In genomic region chr16:4717866-4718265, GRCm38 (mm10) we compare ENCODE assay signal across 8 mouse cellular contexts. TPM values are rescaled to one million over a fixed set of nuclear protein-coding genes. Genes with fewer than 3 reads are reported as not detected.
A peak's percentile ranks its signal among the peaks of the same experiment; 100 is the strongest.
DNase-seq lines count a peak whose midpoint lies in the region; ATAC-seq and TF ChIP-seq lines count a peak whose summit lies in the region.

No protein-coding gene starts in this region.

- WGBS in lung, embryonic 16.5 days = 46% methylated on average over 3 of the region's 3 CpGs
- 53% methylated on average over 3 of the region's 3 CpGs for WGBS in forebrain, embryonic 13.5 days
- 71% methylated on average over 3 of the region's 3 CpGs for WGBS in limb, embryonic 14.5 days
- WGBS in stomach, embryonic 14.5 days = 51% methylated on average over 3 of the region's 3 CpGs

- DNase-seq in lung, postnatal 36 days = no peak
- no peak for DNase-seq in limb, embryonic 14.5 days (ENCODE audit: low spot score)
- no peak for DNase-seq in adrenal gland, postnatal 4 days (ENCODE audit: low spot score in 2 of 2)
- no peak for DNase-seq in embryo, embryonic 10 days (ENCODE audit: low spot score)
- DNase-seq in layer of hippocampus, adult 18-20 months (ENCODE audit: low spot score in 2 of 2) = no peak

- no peak overlapping the region for H3K27ac ChIP-seq in lung, embryonic 16.5 days (ENCODE audit: low read length)
- H3K27ac ChIP-seq in forebrain, embryonic 13.5 days = no peak overlapping the region
- no peak overlapping the region for H3K27ac ChIP-seq in limb, embryonic 14.5 days (replicated peaks; ENCODE audit: low read depth, low read length)
- H3K27ac ChIP-seq in stomach, embryonic 14.5 days (ENCODE audit: low read length) = no peak overlapping the region

- no peak for ATAC-seq in lung, embryonic 16.5 days (ENCODE audit: low read depth)
- ATAC-seq in forebrain, embryonic 13.5 days = no peak
- no peak for ATAC-seq in limb, embryonic 14.5 days (ENCODE audit: low FRiP score, low read depth)
- ATAC-seq in stomach, embryonic 14.5 days (ENCODE audit: insufficient number of reproducible peaks, insufficient read depth, low FRiP score, low read depth) = no peak

- no peak for TF ChIP-seq POLR2A in limb, embryonic 14.5 days (IDR thresholded peaks at IDR 0.05; ENCODE audit: borderline replicate concordance, extremely low read depth, insufficient read depth, insufficient read length)

- H3K4me2 ChIP-seq in lung, embryonic 16.5 days (ENCODE audit: low read depth, low read length) = peak overlapping the region; percentile 56
- H3K4me2 ChIP-seq in forebrain, embryonic 13.5 days = peak overlapping the region; percentile 76
- H3K4me2 ChIP-seq in limb, embryonic 14.5 days (replicated peaks; ENCODE audit: low read depth, low read length, severe bottlenecking) = peak overlapping the region; percentile 73
- peak overlapping the region; percentile 56 for H3K4me2 ChIP-seq in stomach, embryonic 14.5 days (replicated peaks; ENCODE audit: low read depth, low read length)

- H3K9ac ChIP-seq in lung, embryonic 16.5 days (ENCODE audit: low read length) = peak overlapping the region; percentile 82
- H3K9ac ChIP-seq in forebrain, embryonic 13.5 days = peak overlapping the region; percentile 81
- H3K9ac ChIP-seq in limb, embryonic 14.5 days (ENCODE audit: low read depth, low read length, severe bottlenecking) = peak overlapping the region; percentile 87
- H3K9ac ChIP-seq in stomach, embryonic 14.5 days (replicated peaks; ENCODE audit: low read depth, low read length) = peak overlapping the region; percentile 65; the same call in 1 of the 2 replicates

- H3K4me3 ChIP-seq in lung, embryonic 16.5 days (ENCODE audit: low read length) = peak overlapping the region; percentile 71
- H3K4me3 ChIP-seq in forebrain, embryonic 13.5 days = peak overlapping the region; percentile 62
- peak overlapping the region; percentile 48 for H3K4me3 ChIP-seq in limb, embryonic 14.5 days (replicated peaks; ENCODE audit: low read length)
- peak overlapping the region; percentile 63; the same call in 1 of the 2 replicates for H3K4me3 ChIP-seq in stomach, embryonic 14.5 days (ENCODE audit: low read depth, low read length)

- H3K27me3 ChIP-seq in lung, embryonic 16.5 days (ENCODE audit: control insufficient read depth, insufficient read depth, low read depth, low read length) = no peaks in the 10 kb centered on the region
- H3K27me3 ChIP-seq in forebrain, embryonic 13.5 days = no peaks in the 10 kb centered on the region
- H3K27me3 ChIP-seq in limb, embryonic 14.5 days (ENCODE audit: control insufficient read depth, insufficient read depth, low read length) = no peaks in the 10 kb centered on the region
- no peaks in the 10 kb centered on the region for H3K27me3 ChIP-seq in stomach, embryonic 14.5 days (ENCODE audit: control insufficient read depth, insufficient read depth, low read length)

- no peaks in the 10 kb centered on the region for H3K9me3 ChIP-seq in lung, embryonic 16.5 days (ENCODE audit: control insufficient read depth, low read length)
- H3K9me3 ChIP-seq in forebrain, embryonic 13.5 days (replicated peaks) = no peaks in the 10 kb centered on the region
- H3K9me3 ChIP-seq in limb, embryonic 14.5 days (ENCODE audit: control insufficient read depth, low read length) = no peaks in the 10 kb centered on the region
- no peaks in the 10 kb centered on the region for H3K9me3 ChIP-seq in stomach, embryonic 14.5 days (ENCODE audit: control insufficient read depth, low read depth, low read length)

- H3K4me1 ChIP-seq in lung, embryonic 16.5 days (replicated peaks; ENCODE audit: control insufficient read depth, insufficient read depth, low read length) = peaks cover 9% of the 10 kb centered on the region
- H3K4me1 ChIP-seq in forebrain, embryonic 13.5 days = peaks cover 8% of the 10 kb centered on the region
- peaks cover 5% of the 10 kb centered on the region; the same call in 1 of the 2 replicates for H3K4me1 ChIP-seq in limb, embryonic 14.5 days (ENCODE audit: control insufficient read depth, insufficient read depth, low read length)
- no peaks in the 10 kb centered on the region for H3K4me1 ChIP-seq in stomach, embryonic 14.5 days (ENCODE audit: control insufficient read depth, insufficient read depth, low read length)

- H3K36me3 ChIP-seq in lung, embryonic 16.5 days (ENCODE audit: control insufficient read depth, insufficient read depth, low read length) = peaks cover 10% of the 10 kb centered on the region
- peaks cover 39% of the 10 kb centered on the region for H3K36me3 ChIP-seq in forebrain, embryonic 13.5 days (ENCODE audit: poor library complexity, severe bottlenecking)
- H3K36me3 ChIP-seq in limb, embryonic 14.5 days (ENCODE audit: control insufficient read depth, insufficient read depth, low read length) = peaks cover 32% of the 10 kb centered on the region
- peaks cover 24% of the 10 kb centered on the region for H3K36me3 ChIP-seq in stomach, embryonic 14.5 days (ENCODE audit: control insufficient read depth, insufficient read depth, low read length)

RNA-seq across cellular contexts. Expression of gene Nmral1, which starts 1.3 kb away (rescaled TPM):
- polyA plus RNA-seq in lung, embryonic 16.5 days (2015; fragmentation: Nextera tagmentation; extraction: Ambion mirVana) = 60.6 and 62.5 TPM in 2 replicates
- polyA plus RNA-seq in forebrain, embryonic 13.5 days (2015; fragmentation: Nextera tagmentation; extraction: Ambion mirVana) = 158 and 173 TPM in 2 replicates
- polyA plus RNA-seq in limb, embryonic 14.5 days (2012; rRNA removed) = 64.3 and 71.5 TPM in 2 replicates
- 70.9 and 82.0 TPM in 2 replicates for polyA plus RNA-seq in limb, embryonic 14.5 days (2014; fragmentation: Nextera tagmentation; extraction: Ambion mirVana)
- polyA plus RNA-seq in stomach, embryonic 14.5 days (2014; fragmentation: Nextera tagmentation; extraction: Ambion mirVana) = 69.7 and 70.6 TPM in 2 replicates
- total RNA-seq in adrenal gland, postnatal 4 days (2021) = 10 to 100 TPM; 21.1 to 21.6 TPM
- 10 to 100 TPM; 17.7 to 18.0 TPM for total RNA-seq in layer of hippocampus, adult 18-20 months (2021)

RNA-seq across cellular contexts. Expression of gene Hmox2, which starts 8.3 kb away (rescaled TPM):
- 110 and 114 TPM in 2 replicates for polyA plus RNA-seq in lung, embryonic 16.5 days (2015; fragmentation: Nextera tagmentation; extraction: Ambion mirVana)
- polyA plus RNA-seq in forebrain, embryonic 13.5 days (2015; fragmentation: Nextera tagmentation; extraction: Ambion mirVana) = 77.0 and 85.1 TPM in 2 replicates
- polyA plus RNA-seq in limb, embryonic 14.5 days (2012; rRNA removed) = 56.0 and 63.1 TPM in 2 replicates
- 96.6 and 106 TPM in 2 replicates for polyA plus RNA-seq in limb, embryonic 14.5 days (2014; fragmentation: Nextera tagmentation; extraction: Ambion mirVana)
- polyA plus RNA-seq in stomach, embryonic 14.5 days (2014; fragmentation: Nextera tagmentation; extraction: Ambion mirVana) = 96.9 and 105 TPM in 2 replicates
- total RNA-seq in adrenal gland, postnatal 4 days (2021) = 100 to 1,000 TPM in 1 of 2 experiments, 10 to 100 TPM in 1; 90.9 to 103 TPM
- total RNA-seq in layer of hippocampus, adult 18-20 months (2021) = 100 to 1,000 TPM in 1 of 2 experiments, 10 to 100 TPM in 1; 94.2 to 105 TPM

RNA-seq across cellular contexts. Expression of gene Coro7, which starts 38.3 kb away (rescaled TPM):
- 15.9 and 18.3 TPM in 2 replicates for polyA plus RNA-seq in lung, embryonic 16.5 days (2015; fragmentation: Nextera tagmentation; extraction: Ambion mirVana)
- 19.4 and 20.1 TPM in 2 replicates for polyA plus RNA-seq in forebrain, embryonic 13.5 days (2015; fragmentation: Nextera tagmentation; extraction: Ambion mirVana)
- 40.8 and 51.1 TPM in 2 replicates for polyA plus RNA-seq in limb, embryonic 14.5 days (2012; rRNA removed)
- polyA plus RNA-seq in limb, embryonic 14.5 days (2014; fragmentation: Nextera tagmentation; extraction: Ambion mirVana) = 15.0 and 16.0 TPM in 2 replicates
- 15.0 and 16.6 TPM in 2 replicates for polyA plus RNA-seq in stomach, embryonic 14.5 days (2014; fragmentation: Nextera tagmentation; extraction: Ambion mirVana)
- total RNA-seq in adrenal gland, postnatal 4 days (2021) = 10 to 100 TPM; 32.8 to 42.6 TPM
- total RNA-seq in layer of hippocampus, adult 18-20 months (2021) = 10 to 100 TPM; 79.0 to 95.7 TPM
